Mouse (Mus musculus): Measurements from ENCODE around the gene Acy3.
"Not testable (repeated sequence)": the region's sequence is repeated elsewhere in the genome, so short reads cannot be mapped to it uniquely, and the experiment has no call there.

Acy3 gene

GRCm38 (mm10) chr19:3986334-3986733 lies at the start of gene Acy3:
Gene Acy3, plus strand, starts transcription at chr19:3986570.
- in situ Hi-C loops (cut with MboI; ENCODE audit: unreplicated experiment in 2 of 2) = no loop called here

- in situ Hi-C loops (cut with MboI; ENCODE audit: unreplicated experiment in 2 of 2) = loop anchor here in 1 of 2 experiments (5.0 kb wide), 1 partner anchor 40 kb away; no protein-coding TSS in a partner anchor
Measured at GRCm38 (mm10) chr19:3942315-3942714, 44.1 kb upstream of the Acy3 start.

GRCm38 (mm10) chr19:3942986-3943735 lies 43.2 kb upstream of the Acy3 start:
- in situ Hi-C loops (cut with MboI; ENCODE audit: unreplicated experiment in 2 of 2) = loop anchor here in 1 of 2 experiments (5.0 kb wide), 1 partner anchor 41 kb away; no protein-coding TSS in a partner anchor

GRCm38 (mm10) chr19:3945872-3946564 lies 40.4 kb upstream of the Acy3 start:
- in situ Hi-C loops (cut with MboI; ENCODE audit: unreplicated experiment in 2 of 2) = loop anchor here in 1 of 2 experiments (5.0 kb wide), 1 partner anchor 39 kb away; the partner anchor contains the start of gene Tcirg1

GRCm38 (mm10) chr19:3946715-3947114 lies 39.7 kb upstream of the Acy3 start:
- in situ Hi-C loops (cut with MboI; ENCODE audit: unreplicated experiment in 2 of 2) = loop anchor here in 1 of 2 experiments (5.0 kb wide), 1 partner anchor 39 kb away; the partner anchor contains the start of gene Tcirg1

- in situ Hi-C loops (cut with MboI; ENCODE audit: unreplicated experiment in 2 of 2) = loop anchor here in 1 of 2 experiments (5.0 kb wide), 1 partner anchor 41 kb away; the partner anchor contains the start of gene Tcirg1
Measured at GRCm38 (mm10) chr19:3947813-3948212, 38.6 kb upstream of the Acy3 start.

GRCm38 (mm10) chr19:3948546-3948945 lies 37.8 kb upstream of the Acy3 start:
- in situ Hi-C loops (cut with MboI; ENCODE audit: unreplicated experiment in 2 of 2) = loop anchor here in 1 of 2 experiments (5.0 kb wide), 1 partner anchor 41 kb away; the partner anchor contains the start of gene Tcirg1

GRCm38 (mm10) chr19:3950331-3950730 lies 36.0 kb upstream of the Acy3 start:
- in situ Hi-C loops (cut with MboI; ENCODE audit: unreplicated experiment in 2 of 2) = no loop called here

- in situ Hi-C loops (cut with MboI; ENCODE audit: unreplicated experiment in 2 of 2) = no loop called here
Measured at GRCm38 (mm10) chr19:3951461-3951860, 34.9 kb upstream of the Acy3 start.

- in situ Hi-C loops (cut with MboI; ENCODE audit: unreplicated experiment in 2 of 2) = no loop called here
Measured at GRCm38 (mm10) chr19:3952099-3952498, 34.3 kb upstream of the Acy3 start.

- in situ Hi-C loops (cut with MboI; ENCODE audit: unreplicated experiment in 2 of 2) = no loop called here
Measured at GRCm38 (mm10) chr19:3955033-3955432, 31.3 kb upstream of the Acy3 start.

- in situ Hi-C loops (cut with MboI; ENCODE audit: unreplicated experiment in 2 of 2) = no loop called here
Measured at GRCm38 (mm10) chr19:3955804-3956203, 30.6 kb upstream of the Acy3 start.

GRCm38 (mm10) chr19:3957296-3958036 lies 28.9 kb upstream of the Acy3 start:
- in situ Hi-C loops (cut with MboI; ENCODE audit: unreplicated experiment in 2 of 2) = not testable (repeated sequence)

- in situ Hi-C loops (cut with MboI; ENCODE audit: unreplicated experiment in 2 of 2) = no loop called here
Measured at GRCm38 (mm10) chr19:3958470-3958869, 27.9 kb upstream of the Acy3 start, which contains the start of gene Aldh3b3. Gene Aldh3b3, plus strand, starts transcription at chr19:3958645.

- in situ Hi-C loops (cut with MboI; ENCODE audit: unreplicated experiment in 2 of 2) = no loop called here
Measured at GRCm38 (mm10) chr19:3959030-3959429, 27.3 kb upstream of the Acy3 start.

- in situ Hi-C loops (cut with MboI; ENCODE audit: unreplicated experiment in 2 of 2) = no loop called here
Measured at GRCm38 (mm10) chr19:3960211-3960610, 26.2 kb upstream of the Acy3 start.

- in situ Hi-C loops (cut with MboI; ENCODE audit: unreplicated experiment in 2 of 2) = not testable (repeated sequence)
Measured at GRCm38 (mm10) chr19:3961805-3962204, 24.6 kb upstream of the Acy3 start.

- in situ Hi-C loops (cut with MboI; ENCODE audit: unreplicated experiment in 2 of 2) = no loop called here
Measured at GRCm38 (mm10) chr19:3962469-3962868, 23.9 kb upstream of the Acy3 start.

GRCm38 (mm10) chr19:3964030-3964429 lies 22.3 kb upstream of the Acy3 start:
- in situ Hi-C loops (cut with MboI; ENCODE audit: unreplicated experiment in 2 of 2) = no loop called here

- in situ Hi-C loops (cut with MboI; ENCODE audit: unreplicated experiment in 2 of 2) = no loop called here
Measured at GRCm38 (mm10) chr19:3966330-3967075, 19.9 kb upstream of the Acy3 start.

Data from v-Abl transformed pro-B cells (cell line).